ENCODE assay signal across 18 mouse cellular contexts in the genomic region with DNA sequence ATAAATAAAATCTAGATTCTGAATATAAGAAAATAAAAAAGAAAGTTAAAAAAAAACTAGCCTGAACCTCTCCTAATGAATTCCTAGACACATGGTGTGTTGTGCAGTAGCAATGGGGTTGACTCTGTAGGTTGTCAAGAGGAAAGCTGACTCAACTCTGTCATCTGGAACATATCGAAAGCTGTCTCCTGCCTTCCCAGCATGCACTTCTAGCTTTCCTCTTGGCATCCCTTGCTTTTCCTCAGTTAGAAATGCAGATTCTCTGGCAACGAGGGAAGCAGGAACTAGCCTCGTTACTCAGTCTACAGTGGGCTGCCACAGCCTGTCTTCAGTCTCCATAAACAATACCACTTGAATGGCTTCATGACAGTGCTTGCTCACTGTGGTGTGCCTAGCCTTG. TPM values are rescaled to one million over a fixed set of nuclear protein-coding genes. Genes with fewer than 3 reads are reported as not detected.
"Had no signal": no experiment of that assay in that cellular context is flagged by ENCODE, and none has a peak within 500 bp of the region (broad histone marks: within the 10 kb centered on the region; RNA-seq: fewer than 3 reads in every experiment).

No protein-coding gene starts in this region.

- ATAC-seq: liver, embryonic 12.5 days; midbrain, embryonic 15.5 days had no signal

- H3K4me3 ChIP-seq: limb, embryonic 15.5 days; liver, embryonic 12.5 days; megakaryocyte, embryonic 14.5 days; midbrain, embryonic 15.5 days; neural tube, embryonic 12.5 days had no signal

- H3K4me2 ChIP-seq: limb, embryonic 15.5 days; liver, embryonic 12.5 days; lung, embryonic 14.5 days; midbrain, embryonic 11.5 days; midbrain, embryonic 15.5 days; neural tube, embryonic 12.5 days had no signal

- H3K9ac ChIP-seq: limb, embryonic 15.5 days; liver, embryonic 12.5 days; lung, embryonic 14.5 days; midbrain, embryonic 15.5 days; neural tube, embryonic 12.5 days had no signal

- DNase-seq: kidney, adult 9 months; kidney, postnatal 36 days; lung, embryonic 14.5 days; lung, postnatal 10 days; thymus, adult 2 months; thymus, postnatal 25 days had no signal

- H3K9me3 ChIP-seq: limb, embryonic 15.5 days; liver, embryonic 12.5 days; megakaryocyte, embryonic 14.5 days; midbrain, embryonic 15.5 days; neural tube, embryonic 12.5 days had no signal

- H3K27me3 ChIP-seq: limb, embryonic 15.5 days; liver, embryonic 12.5 days; midbrain, embryonic 15.5 days; neural tube, embryonic 12.5 days had no signal

- H3K27ac ChIP-seq: kidney, postnatal 0 days; limb, embryonic 15.5 days; liver, embryonic 12.5 days; macrophage; midbrain, embryonic 15.5 days; neural tube, embryonic 12.5 days; stomach, postnatal 0 days had no signal

RNA-seq across cellular contexts. Expression of a gene that starts 12.8 kb away (rescaled TPM):
- total RNA-seq: monocyte, adult 5-6 weeks; neutrophil, adult 5-6 weeks had no signal
- polyA plus RNA-seq: limb, embryonic 11.5 days had no signal

RNA-seq across cellular contexts. Expression of a gene that starts 17.8 kb away (rescaled TPM):
- total RNA-seq: monocyte, adult 5-6 weeks; neutrophil, adult 5-6 weeks had no signal
- polyA plus RNA-seq: macrophage had no signal
